Mouse (Mus musculus) CH12.LX (cell line): ENCODE data around the gene Wdr75.

Experiments
- CTCF ChIP-seq, 2 experiments: IDR thresholded peaks in 1 of 2; conservative IDR thresholded peaks in 1 of 2; 2 replicates each; pipeline ENCODE4 v1.5.1; 2011 to 2012; ENCODE audit warnings: low read depth in 2 of 2, low read length in 2 of 2, improper control_type of control experiment in 1 of 2, inconsistent platforms in 1 of 2, mild to moderate bottlenecking in 1 of 2, moderate library complexity in 1 of 2
- EP300 ChIP-seq: IDR thresholded peaks from 2 replicates; pipeline ENCODE4 v1.6.1; 2011; ENCODE audit warnings: low read length, improper control_type of control experiment
- MAX ChIP-seq: IDR thresholded peaks from 2 replicates; pipeline ENCODE4 v1.6.1; 2011; ENCODE audit warnings: low read length, improper control_type of control experiment
- NRF1 ChIP-seq: IDR thresholded peaks from 2 replicates; pipeline ENCODE4 v1.6.1; 2014; ENCODE audit warnings: low read depth, mild to moderate bottlenecking, inconsistent platforms, low read length, improper control_type of control experiment, moderate library complexity
- POLR2A ChIP-seq: IDR thresholded peaks from 2 replicates; pipeline ENCODE4 v1.6.1; 2011; ENCODE audit warnings: low read depth, mild to moderate bottlenecking, improper control_type of control experiment, low read length
- TBP ChIP-seq: conservative IDR thresholded peaks from 2 replicates; pipeline ENCODE4 v1.6.1; 2011; ENCODE audit warnings: low read depth, low read length, improper control_type of control experiment
- UBTF ChIP-seq: IDR thresholded peaks from 2 replicates; pipeline ENCODE4 v1.6.1; 2012; ENCODE audit warnings: low read depth, mild to moderate bottlenecking, inconsistent platforms, low read length, improper control_type of control experiment, moderate library complexity
- ZC3H11A ChIP-seq: IDR thresholded peaks from 2 replicates; pipeline ENCODE4 v1.6.1; 2012; ENCODE audit warnings: low read depth, mild to moderate bottlenecking, inconsistent platforms, low read length, improper control_type of control experiment

GRCm38 (mm10) chr1:45865316-45865715 is 70.3 kb downstream of the Wdr75 start:
- TF ChIP-seq CTCF (conservative IDR thresholded peaks at IDR 0.05 in 1 of 2, IDR thresholded peaks at IDR 0.05 in 1 of 2; ENCODE audit: low read depth in 2 of 2, low read length in 2 of 2) (no peak), MAX (no peak), UBTF (no peak), POLR2A (no peak), ZC3H11A (no peak), TBP (no peak), NRF1 (no peak), EP300 (no peak)
